Mouse (Mus musculus): ENCODE results near the gene Itgb8.

Itgb8 gene

DNA sequence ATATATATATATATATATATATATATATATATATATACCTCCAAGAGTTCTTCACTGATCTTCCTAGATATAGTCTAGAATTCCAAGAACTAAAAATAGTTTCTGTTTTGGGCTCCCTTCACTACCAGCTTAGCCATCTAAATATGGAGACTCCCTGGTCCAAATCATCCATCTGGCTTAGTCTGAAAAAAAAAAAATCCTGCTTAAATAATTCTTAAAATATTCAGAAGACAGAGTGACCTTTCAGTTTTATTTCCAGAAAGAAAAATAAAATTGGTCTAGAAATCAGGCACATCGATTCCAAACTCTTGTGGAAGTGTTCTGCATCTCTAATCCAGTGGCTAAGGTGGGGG lies 28.6 kb downstream of the Itgb8 start:
- no peak for DNase-seq (ENCODE audit: extremely low read depth, insufficient read length, low spot score)

- no peak for DNase-seq (ENCODE audit: extremely low read depth, insufficient read length, low spot score)
These were observed 29.1 kb downstream of the Itgb8 start for GRCm38 (mm10) chr12:119209384-119210072.

DNA sequence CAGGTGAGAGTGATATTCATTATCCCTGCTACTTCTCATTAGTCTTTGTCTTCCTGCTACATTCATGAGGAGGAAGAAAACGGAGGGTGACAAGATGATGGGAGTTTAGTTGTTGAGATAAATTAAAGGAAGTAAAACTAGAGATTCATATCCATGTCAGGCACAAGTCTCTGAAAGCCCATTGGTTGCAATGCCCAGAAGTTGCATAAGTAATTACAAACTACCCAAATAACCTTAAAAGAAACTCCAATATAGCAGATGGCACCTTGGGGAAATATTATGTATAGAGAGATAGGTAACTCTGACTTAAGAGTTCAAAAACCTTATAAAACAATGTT lies 31.2 kb downstream of the Itgb8 start:
- no peak for DNase-seq (ENCODE audit: extremely low read depth, insufficient read length, low spot score)

DNA sequence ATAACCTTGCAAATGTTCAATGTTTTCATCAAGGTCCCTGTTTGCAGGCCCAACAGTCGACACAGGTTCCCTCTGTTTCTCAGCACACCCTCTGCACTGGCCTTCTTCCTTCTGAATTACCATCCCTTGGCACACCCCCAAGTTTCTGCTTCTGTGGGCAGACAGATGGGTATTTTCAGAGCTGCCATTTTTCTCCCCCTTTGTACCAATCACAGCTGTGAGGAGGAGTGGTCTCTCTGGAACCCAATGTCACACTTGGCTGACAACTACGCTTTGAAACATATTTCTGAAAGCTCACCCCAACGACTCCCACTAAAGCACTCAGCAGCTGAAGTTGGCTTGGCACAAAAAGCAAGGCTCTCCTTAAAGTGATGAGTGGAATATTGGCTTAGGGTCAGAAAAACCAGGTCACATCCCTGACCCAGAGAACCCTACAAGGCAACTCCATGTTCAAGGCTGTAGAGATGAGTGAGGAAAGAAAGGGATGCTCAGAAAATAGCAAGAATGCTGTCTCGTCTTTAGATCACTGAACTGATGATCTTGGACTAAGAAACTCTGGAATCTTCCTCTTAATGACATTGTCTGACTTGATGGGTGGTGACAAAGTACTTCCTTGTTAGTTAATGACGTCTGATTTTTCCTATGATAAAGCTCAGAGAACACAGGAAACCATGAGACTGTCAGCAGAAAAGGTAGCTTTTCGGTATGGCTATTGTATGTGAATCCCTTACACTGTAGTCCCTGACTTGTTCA lies 31.7 kb downstream of the Itgb8 start:
- no peak for DNase-seq (ENCODE audit: extremely low read depth, insufficient read length, low spot score)

GRCm38 (mm10) chr12:119204411-119204810 lies 34.2 kb downstream of the Itgb8 start:
- no peak for DNase-seq (ENCODE audit: extremely low read depth, insufficient read length, low spot score)

DNA sequence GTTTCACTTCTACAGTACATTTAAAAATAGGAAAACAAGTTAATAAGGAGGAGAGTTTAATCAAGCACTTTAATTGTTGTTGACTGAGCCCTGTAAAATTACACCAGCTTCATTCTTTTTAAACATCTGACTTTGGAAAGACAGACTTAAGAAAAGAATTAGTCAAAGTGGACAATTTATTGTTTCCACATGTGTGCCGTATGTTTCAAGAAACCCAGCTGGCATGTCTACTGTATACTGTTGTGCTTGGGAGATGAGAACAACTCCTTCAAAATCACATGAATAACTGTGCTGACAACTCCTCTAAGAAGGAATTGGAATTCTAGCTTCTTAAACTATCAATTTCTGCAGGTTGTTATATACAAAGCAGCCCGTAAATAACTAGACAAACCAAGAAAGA lies 35.8 kb downstream of the Itgb8 start:
- no peak for DNase-seq (ENCODE audit: extremely low read depth, insufficient read length, low spot score)

DNA sequence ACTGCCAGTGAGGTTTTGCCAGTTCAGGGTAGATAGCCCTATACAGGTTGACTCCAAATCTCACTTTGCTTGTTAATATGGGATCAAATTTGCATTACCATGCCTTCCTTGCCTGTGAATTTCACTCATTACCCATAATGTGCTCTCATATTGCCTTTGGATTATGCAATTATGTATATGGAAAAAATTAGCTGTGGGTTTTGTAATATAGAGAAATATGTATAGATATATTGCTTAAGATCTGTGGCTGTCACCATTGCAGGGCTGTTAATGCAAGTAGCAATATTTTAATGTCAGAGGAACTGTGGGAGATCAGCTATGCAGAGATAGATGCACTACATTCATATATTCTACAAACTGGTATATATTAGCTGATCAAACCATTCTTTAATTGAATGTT lies 43.5 kb downstream of the Itgb8 start:
- no peak for DNase-seq (ENCODE audit: extremely low read depth, insufficient read length, low spot score)

- no peak for DNase-seq (ENCODE audit: extremely low read depth, insufficient read length, low spot score)
These were observed 48.8 kb downstream of the Itgb8 start for GRCm38 (mm10) chr12:119189814-119190213.

DNA sequence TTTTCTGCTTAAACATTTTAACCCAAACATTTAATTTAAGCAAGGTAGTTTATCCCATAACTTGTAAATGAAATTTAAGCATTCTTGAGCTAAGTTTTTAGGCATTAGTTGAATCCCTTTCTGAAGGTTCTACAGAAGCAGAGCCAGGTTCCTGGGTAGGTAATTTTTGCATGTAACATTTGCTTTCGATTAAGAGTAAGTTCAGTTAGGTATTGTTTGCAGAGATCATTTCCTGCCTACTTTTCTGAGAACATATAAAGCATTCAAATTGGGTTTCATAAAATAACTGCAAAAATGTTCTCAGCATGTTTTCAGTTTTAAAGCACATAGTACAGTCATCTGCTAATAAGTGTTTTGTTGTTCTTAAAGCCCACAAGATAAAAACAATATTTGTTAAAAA lies 53.2 kb downstream of the Itgb8 start:
- no peak for DNase-seq (ENCODE audit: extremely low read depth, insufficient read length, low spot score)

DNA sequence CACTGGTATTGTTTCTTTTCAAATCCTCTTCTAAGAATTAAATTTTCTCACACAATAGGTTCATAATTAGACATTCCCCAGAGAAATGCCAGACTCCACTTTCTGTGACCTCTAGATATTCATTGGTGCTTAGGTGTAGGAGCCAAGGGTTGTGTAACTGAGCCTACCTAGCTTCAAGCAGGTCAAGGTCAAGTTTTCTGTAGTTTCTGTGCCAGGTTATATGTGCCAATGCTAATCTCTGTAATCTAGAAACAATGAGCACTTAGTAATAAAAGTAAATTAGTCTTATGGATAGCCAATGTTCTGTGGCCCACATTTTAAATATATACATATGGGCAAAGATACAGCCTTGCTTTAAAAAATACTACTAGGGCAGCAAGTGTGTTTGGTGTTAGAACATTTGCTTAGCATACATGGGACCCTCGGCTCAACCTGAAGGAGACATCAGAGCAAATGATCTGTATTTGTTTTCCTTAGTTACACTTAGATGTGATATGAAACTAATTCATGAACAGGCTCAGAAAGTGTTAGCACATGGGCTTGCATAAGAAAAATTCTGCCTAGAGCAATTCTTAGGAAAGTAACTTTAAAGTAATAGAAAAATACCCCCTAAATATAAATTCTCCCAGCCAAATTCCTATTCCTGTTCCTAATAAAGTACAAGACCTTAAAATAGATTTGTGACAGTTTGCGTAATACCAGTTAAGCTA lies 56.2 kb downstream of the Itgb8 start:
- no peak for DNase-seq (ENCODE audit: extremely low read depth, insufficient read length, low spot score)

GRCm38 (mm10) chr12:119176017-119176416 lies 62.6 kb downstream of the Itgb8 start:
- no peak for DNase-seq (ENCODE audit: extremely low read depth, insufficient read length, low spot score)

GRCm38 (mm10) chr12:119169828-119170539 lies 68.6 kb downstream of the Itgb8 start:
- no peak for DNase-seq (ENCODE audit: extremely low read depth, insufficient read length, low spot score)

GRCm38 (mm10) chr12:119169143-119169542 lies 69.5 kb downstream of the Itgb8 start:
- no peak for DNase-seq (ENCODE audit: extremely low read depth, insufficient read length, low spot score)

DNA sequence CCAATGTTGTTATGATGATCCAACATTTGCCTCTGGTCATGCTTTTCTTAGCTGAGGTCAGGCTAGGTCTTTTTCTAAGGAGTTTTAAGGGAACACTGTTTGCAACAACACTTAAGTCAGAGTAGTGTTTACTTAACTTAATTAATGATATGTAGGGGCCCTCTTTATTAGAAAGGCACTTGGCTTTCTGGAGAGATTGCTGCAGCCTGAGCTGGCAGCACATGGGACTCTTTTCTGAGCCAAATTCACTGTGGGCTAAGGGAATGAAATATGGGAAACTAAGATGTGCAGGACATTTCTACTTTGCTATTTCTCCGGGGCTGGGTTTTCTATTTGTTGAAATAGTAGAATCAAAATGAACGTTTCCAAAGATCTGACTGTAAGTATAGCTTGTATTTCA lies 73.5 kb downstream of the Itgb8 start:
- DNase-seq (ENCODE audit: extremely low read depth, insufficient read length, low spot score), result no peak

- DNase-seq (ENCODE audit: extremely low read depth, insufficient read length, low spot score), result no peak
These were observed 73.9 kb downstream of the Itgb8 start for GRCm38 (mm10) chr12:119164672-119165071.

- peak; percentile 58 for DNase-seq (ENCODE audit: extremely low read depth, insufficient read length, low spot score)
These were observed 74.4 kb downstream of the Itgb8 start for GRCm38 (mm10) chr12:119164176-119164575.

- DNase-seq (ENCODE audit: extremely low read depth, insufficient read length, low spot score), result no peak
These were observed 77.8 kb downstream of the Itgb8 start for GRCm38 (mm10) chr12:119160786-119161185.

DNA sequence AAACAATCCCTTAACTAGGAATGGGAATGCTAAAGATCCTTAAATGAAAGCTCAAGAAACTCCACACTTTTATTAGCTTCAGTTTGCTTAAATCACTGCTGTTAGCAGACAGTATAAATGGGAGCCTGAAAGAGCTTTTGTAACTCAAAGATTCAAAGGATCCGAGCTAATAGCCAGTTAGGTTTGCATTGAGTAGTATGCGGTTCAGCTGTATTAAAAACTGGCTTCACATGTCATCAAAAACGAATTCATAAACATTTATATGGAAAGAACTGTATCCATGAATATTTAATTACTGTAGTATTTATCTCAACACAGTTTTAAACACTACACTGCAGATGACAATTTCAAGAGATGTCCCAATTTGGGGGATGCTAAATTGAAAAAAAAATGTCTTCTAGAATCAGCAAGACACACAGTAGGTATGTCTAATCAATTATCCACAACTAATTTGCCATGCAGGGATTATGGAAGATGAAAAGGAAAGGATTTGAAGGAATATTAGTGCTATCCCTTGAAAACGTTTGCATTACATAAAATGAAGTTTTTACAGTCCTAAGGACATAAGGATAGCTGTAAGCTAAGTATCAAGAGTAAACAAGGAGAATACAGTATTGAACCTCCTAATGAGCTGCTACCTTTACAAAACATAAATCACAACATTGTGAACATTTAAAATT lies 79.2 kb downstream of the Itgb8 start:
- no peak for DNase-seq (ENCODE audit: extremely low read depth, insufficient read length, low spot score)

GRCm38 (mm10) chr12:119157686-119158085 lies 80.9 kb downstream of the Itgb8 start:
- DNase-seq (ENCODE audit: extremely low read depth, insufficient read length, low spot score), result no peak

- DNase-seq (ENCODE audit: extremely low read depth, insufficient read length, low spot score), result peak; percentile 14
These were observed 81.5 kb downstream of the Itgb8 start for GRCm38 (mm10) chr12:119157068-119157467.

DNA sequence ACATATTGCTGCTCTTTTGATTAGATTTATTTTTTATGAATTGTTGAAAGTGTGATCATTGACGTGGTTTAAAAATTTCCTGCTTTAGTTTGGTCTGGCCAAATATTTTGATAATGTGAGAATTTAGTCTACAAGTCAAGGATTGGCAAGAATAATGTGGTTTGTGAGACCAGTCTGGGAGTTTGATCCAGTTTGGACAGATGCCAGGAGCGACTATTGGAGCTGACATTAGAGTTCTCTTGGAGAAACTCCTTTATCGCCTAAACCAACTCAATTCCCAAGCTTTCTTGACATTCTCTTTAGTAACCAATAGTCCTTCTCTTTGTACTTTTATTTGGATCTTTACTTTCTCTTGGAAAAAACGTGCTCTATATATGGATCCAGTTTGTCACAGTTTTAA lies 83.0 kb downstream of the Itgb8 start:
- no peak for DNase-seq (ENCODE audit: extremely low read depth, insufficient read length, low spot score)
